Mouse (Mus musculus): ENCODE measurements around the gene Urb1. TPM values are rescaled to one million over a fixed set of nuclear protein-coding genes. Genes with fewer than 3 reads are reported as not detected.

The Urb1 gene
- polyA plus RNA-seq, 1 experiment from 2014 or later = 8.1 TPM

- Histone ChIP-seq H3K27me3 (ENCODE audit: control insufficient read depth, insufficient read depth, low read depth, low read length) (no peaks in the 10 kb centered on the region), H3K4me2 (ENCODE audit: low read depth, low read length) (no peak overlapping the region), H3K4me3 (ENCODE audit: low read length) (no peak overlapping the region), H3K4me1 (replicated peaks; ENCODE audit: control insufficient read depth, insufficient read depth, low read length) (peaks cover 6% of the 10 kb centered on the region; the same call in 1 of the 2 replicates), H3K36me3 (ENCODE audit: control insufficient read depth, insufficient read depth, low read length) (no peaks in the 10 kb centered on the region), H3K27ac (ENCODE audit: low read length) (no peak overlapping the region), H3K9me3 (ENCODE audit: control insufficient read depth, low read length) (no peaks in the 10 kb centered on the region), H3K9ac (ENCODE audit: low read length) (no peak overlapping the region)
- WGBS = 33% methylated on average over 9 of the region's 9 CpGs
- ATAC-seq (ENCODE audit: low read depth) = no peak
Observed at GRCm38 (mm10) chr16:90842164-90842563, 32.0 kb upstream of the Urb1 start.

GRCm38 (mm10) chr16:90837431-90837830 is 27.2 kb upstream of the Urb1 start:
- ATAC-seq (ENCODE audit: low read depth) = no peak

GRCm38 (mm10) chr16:90833041-90833791 is 23.0 kb upstream of the Urb1 start:
- Histone ChIP-seq H3K36me3 (ENCODE audit: control insufficient read depth, insufficient read depth, low read length) (no peaks in the 10 kb centered on the region), H3K27me3 (ENCODE audit: control insufficient read depth, insufficient read depth, low read depth, low read length) (peaks cover 11% of the 10 kb centered on the region), H3K4me3 (ENCODE audit: low read length) (no peak overlapping the region), H3K4me1 (replicated peaks; ENCODE audit: control insufficient read depth, insufficient read depth, low read length) (peaks cover 19% of the 10 kb centered on the region), H3K4me2 (ENCODE audit: low read depth, low read length) (no peak overlapping the region), H3K9me3 (ENCODE audit: control insufficient read depth, low read length) (no peaks in the 10 kb centered on the region), H3K27ac (ENCODE audit: low read length) (no peak overlapping the region), H3K9ac (ENCODE audit: low read length) (no peak overlapping the region)
- no peak for ATAC-seq (ENCODE audit: low read depth)
- WGBS = 42% methylated on average over 9 of the region's 9 CpGs

More at GRCm38 (mm10) chr16:90837431-90837830, 27.2 kb upstream of the Urb1 start:
- Histone ChIP-seq H3K4me3 (ENCODE audit: low read length) (no peak overlapping the region), H3K27me3 (ENCODE audit: control insufficient read depth, insufficient read depth, low read depth, low read length) (peaks cover 5% of the 10 kb centered on the region), H3K4me2 (ENCODE audit: low read depth, low read length) (no peak overlapping the region), H3K4me1 (replicated peaks; ENCODE audit: control insufficient read depth, insufficient read depth, low read length) (no peaks in the 10 kb centered on the region; the same call in 1 of the 2 replicates), H3K9ac (ENCODE audit: low read length) (no peak overlapping the region), H3K9me3 (ENCODE audit: control insufficient read depth, low read length) (no peaks in the 10 kb centered on the region), H3K36me3 (ENCODE audit: control insufficient read depth, insufficient read depth, low read length) (no peaks in the 10 kb centered on the region), H3K27ac (ENCODE audit: low read length) (no peak overlapping the region)
- WGBS = 40% methylated on average over 8 of the region's 8 CpGs

- H3K4me2 ChIP-seq (ENCODE audit: low read depth, low read length) = peak overlapping the region; percentile 99; the same call in 1 of the 2 replicates
- peaks cover 11% of the 10 kb centered on the region for H3K27me3 ChIP-seq (ENCODE audit: control insufficient read depth, insufficient read depth, low read depth, low read length)
- peaks cover 19% of the 10 kb centered on the region for H3K4me1 ChIP-seq (replicated peaks; ENCODE audit: control insufficient read depth, insufficient read depth, low read length)
- no peak overlapping the region for H3K9ac ChIP-seq (ENCODE audit: low read length)
- H3K4me3 ChIP-seq (ENCODE audit: low read length) = no peak overlapping the region
- H3K9me3 ChIP-seq (ENCODE audit: control insufficient read depth, low read length) = no peaks in the 10 kb centered on the region
- H3K27ac ChIP-seq (ENCODE audit: low read length) = no peak overlapping the region
- ATAC-seq (ENCODE audit: low read depth) = no peak
- 22% methylated on average over 6 of the region's 6 CpGs for WGBS
- no peaks in the 10 kb centered on the region for H3K36me3 ChIP-seq (ENCODE audit: control insufficient read depth, insufficient read depth, low read length)
Observed at GRCm38 (mm10) chr16:90832495-90832894, 22.3 kb upstream of the Urb1 start.

- Histone ChIP-seq H3K27me3 (ENCODE audit: control insufficient read depth, insufficient read depth, low read depth, low read length) (peaks cover 11% of the 10 kb centered on the region), H3K4me2 (ENCODE audit: low read depth, low read length) (peak overlapping the region; percentile 99), H3K9ac (ENCODE audit: low read length) (peak overlapping the region; percentile 72), H3K4me1 (replicated peaks; ENCODE audit: control insufficient read depth, insufficient read depth, low read length) (peaks cover 19% of the 10 kb centered on the region), H3K4me3 (ENCODE audit: low read length) (peak overlapping the region; percentile 61), H3K27ac (ENCODE audit: low read length) (no peak overlapping the region), H3K9me3 (ENCODE audit: control insufficient read depth, low read length) (no peaks in the 10 kb centered on the region), H3K36me3 (ENCODE audit: control insufficient read depth, insufficient read depth, low read length) (no peaks in the 10 kb centered on the region)
- ATAC-seq (ENCODE audit: low read depth) = no peak
- WGBS = 15% methylated on average over 15 of the region's 15 CpGs
Observed at GRCm38 (mm10) chr16:90831676-90832075, 21.5 kb upstream of the Urb1 start.

GRCm38 (mm10) chr16:90830686-90831439 is 20.6 kb upstream of the Urb1 start:
- peaks cover 11% of the 10 kb centered on the region for H3K27me3 ChIP-seq (ENCODE audit: control insufficient read depth, insufficient read depth, low read depth, low read length)
- peaks cover 19% of the 10 kb centered on the region for H3K4me1 ChIP-seq (replicated peaks; ENCODE audit: control insufficient read depth, insufficient read depth, low read length)
- no peaks in the 10 kb centered on the region for H3K36me3 ChIP-seq (ENCODE audit: control insufficient read depth, insufficient read depth, low read length)
- H3K9ac ChIP-seq (ENCODE audit: low read length) = peak overlapping the region; percentile 72
- ATAC-seq (ENCODE audit: low read depth) = peak; percentile 78
- H3K27ac ChIP-seq (ENCODE audit: low read length) = peak overlapping the region; percentile 40
- WGBS = under 1% methylated on average over 61 of the region's 67 CpGs
- H3K4me3 ChIP-seq (ENCODE audit: low read length) = peak overlapping the region; percentile 61
- H3K9me3 ChIP-seq (ENCODE audit: control insufficient read depth, low read length) = no peaks in the 10 kb centered on the region
- H3K4me2 ChIP-seq (ENCODE audit: low read depth, low read length) = peak overlapping the region; percentile 99

- Histone ChIP-seq H3K9ac (ENCODE audit: low read length) (peak overlapping the region; percentile 72), H3K27me3 (ENCODE audit: control insufficient read depth, insufficient read depth, low read depth, low read length) (peaks cover 11% of the 10 kb centered on the region), H3K4me3 (ENCODE audit: low read length) (peak overlapping the region; percentile 61), H3K27ac (ENCODE audit: low read length) (peak overlapping the region; percentile 40), H3K4me2 (ENCODE audit: low read depth, low read length) (peak overlapping the region; percentile 99), H3K4me1 (replicated peaks; ENCODE audit: control insufficient read depth, insufficient read depth, low read length) (peaks cover 19% of the 10 kb centered on the region), H3K36me3 (ENCODE audit: control insufficient read depth, insufficient read depth, low read length) (no peaks in the 10 kb centered on the region), H3K9me3 (ENCODE audit: control insufficient read depth, low read length) (no peaks in the 10 kb centered on the region)
- peak; percentile 88 for ATAC-seq (ENCODE audit: low read depth)
- under 1% methylated on average over 41 of the region's 45 CpGs for WGBS
Observed at GRCm38 (mm10) chr16:90829894-90830685, 19.9 kb upstream of the Urb1 start.

- Histone ChIP-seq H3K27ac (ENCODE audit: low read length) (no peak overlapping the region), H3K4me3 (ENCODE audit: low read length) (no peak overlapping the region), H3K9ac (ENCODE audit: low read length) (no peak overlapping the region), H3K36me3 (ENCODE audit: control insufficient read depth, insufficient read depth, low read length) (no peaks in the 10 kb centered on the region), H3K4me1 (replicated peaks; ENCODE audit: control insufficient read depth, insufficient read depth, low read length) (peaks cover 19% of the 10 kb centered on the region), H3K4me2 (ENCODE audit: low read depth, low read length) (no peak overlapping the region), H3K27me3 (ENCODE audit: control insufficient read depth, insufficient read depth, low read depth, low read length) (peaks cover 11% of the 10 kb centered on the region), H3K9me3 (ENCODE audit: control insufficient read depth, low read length) (no peaks in the 10 kb centered on the region)
- 75% methylated on average over 7 of the region's 7 CpGs for WGBS
- ATAC-seq (ENCODE audit: low read depth) = no peak
Observed at GRCm38 (mm10) chr16:90829136-90829535, 18.9 kb upstream of the Urb1 start.

GRCm38 (mm10) chr16:90827498-90827897 is 17.3 kb upstream of the Urb1 start:
- H3K27ac ChIP-seq (ENCODE audit: low read length) = no peak overlapping the region
- no peak overlapping the region for H3K4me2 ChIP-seq (ENCODE audit: low read depth, low read length)
- 60% methylated on average over 9 of the region's 9 CpGs for WGBS
- H3K27me3 ChIP-seq (ENCODE audit: control insufficient read depth, insufficient read depth, low read depth, low read length) = peaks cover 6% of the 10 kb centered on the region
- H3K9me3 ChIP-seq (ENCODE audit: control insufficient read depth, low read length) = no peaks in the 10 kb centered on the region
- H3K4me1 ChIP-seq (replicated peaks; ENCODE audit: control insufficient read depth, insufficient read depth, low read length) = peaks cover 19% of the 10 kb centered on the region
- H3K9ac ChIP-seq (ENCODE audit: low read length) = no peak overlapping the region
- ATAC-seq (ENCODE audit: low read depth) = peak; percentile 5; the same call in 1 of the 2 replicates
- H3K36me3 ChIP-seq (ENCODE audit: control insufficient read depth, insufficient read depth, low read length) = no peaks in the 10 kb centered on the region
- no peak overlapping the region for H3K4me3 ChIP-seq (ENCODE audit: low read length)

Data from lung, embryonic 16.5 days (tissue).